Mouse (Mus musculus) adrenal gland, postnatal 4 days (tissue): Measurements from ENCODE around the gene Ago4. TPM values are rescaled to one million over a fixed set of nuclear protein-coding genes. Genes with fewer than 3 reads are reported as not detected.
"Not testable (repeated sequence)": the region's sequence is repeated elsewhere in the genome, so short reads cannot be mapped to it uniquely, and the experiment has no call there.

Experiments used
- DNase-seq, 2 experiments: peaks; one replicate each; pipeline ENCODE4 v3.0.0; 2021 to 2022; ENCODE audit warnings: low spot score in 2 of 2, mixed read lengths in 2 of 2
- long read RNA-seq, 2 experiments: library from polyadenylated mRNA; stranded (forward); transcript quantifications; one replicate each; pipeline ENCODE4 v2.0.0; 2021
- total RNA-seq, 2 experiments: library from RNA; stranded (reverse); gene quantifications; 2 replicates each; pipeline ENCODE4 v1.2.3; 2021

Gene Ago4
- 1 to 10 TPM; 6.6 to 7.4 TPM for total RNA-seq
- long read RNA-seq, experiment 1, partial matches to known transcripts, result 2 of 2 reads
- long read RNA-seq, experiment 1, other reads (novel, unspliced or antisense), result 0 of 2 reads
- long read RNA-seq, experiment 2, full-length matches to known transcripts, result 1 of 8 reads
- long read RNA-seq, experiment 2, partial matches to known transcripts, result 7 of 8 reads
- long read RNA-seq, experiment 2, other reads (novel, unspliced or antisense), result 0 of 8 reads

DNA sequence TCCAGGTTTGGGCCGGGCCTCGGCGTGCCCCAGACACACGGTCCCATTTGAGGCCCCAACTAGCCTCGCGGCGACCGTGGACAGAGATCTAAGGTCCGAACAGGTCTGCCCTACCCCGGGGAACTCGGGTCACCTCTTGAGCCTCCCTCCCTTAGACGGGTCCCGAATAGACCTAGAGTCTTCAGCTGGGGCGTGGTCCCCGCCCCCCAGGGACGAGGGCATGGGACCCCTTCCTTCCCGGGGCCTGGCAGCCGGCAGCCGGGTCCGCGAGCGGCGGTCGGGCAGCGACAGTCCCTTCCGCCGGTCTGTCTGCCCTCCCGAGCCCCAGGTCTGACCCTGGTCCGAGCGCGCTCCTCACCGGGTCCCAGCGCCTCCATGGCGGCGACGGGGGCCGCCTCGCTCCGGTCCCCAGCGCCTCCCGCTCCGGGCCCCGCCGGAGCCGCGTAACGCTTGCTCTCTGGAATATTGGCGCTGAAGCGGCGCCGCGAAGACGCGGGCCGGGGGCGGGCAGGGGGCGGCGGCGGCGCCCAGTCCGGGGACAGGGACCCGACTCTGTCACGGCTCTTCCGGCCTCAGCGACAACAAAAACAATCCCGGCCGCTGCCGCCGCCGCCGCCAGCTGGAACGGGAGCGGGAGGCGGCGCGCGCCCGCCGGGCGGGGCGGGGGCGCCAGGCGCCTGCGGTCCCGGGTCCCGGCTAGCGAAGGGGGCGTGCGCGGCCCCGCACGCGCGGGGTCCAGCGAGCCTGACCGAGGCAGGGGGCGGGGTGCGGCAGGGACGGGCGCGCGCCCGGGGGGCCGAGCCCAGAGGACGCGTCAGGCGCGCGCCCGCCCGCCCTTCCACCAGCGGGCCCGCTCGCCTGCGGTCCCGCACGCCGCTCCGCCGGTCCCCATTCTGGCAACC is at the start of gene Ago4:
TSS of gene Ago4 (minus strand) at position 646 of the 902 bp plus-strand sequence.
- peak; percentile 31 to 40 for DNase-seq

DNA sequence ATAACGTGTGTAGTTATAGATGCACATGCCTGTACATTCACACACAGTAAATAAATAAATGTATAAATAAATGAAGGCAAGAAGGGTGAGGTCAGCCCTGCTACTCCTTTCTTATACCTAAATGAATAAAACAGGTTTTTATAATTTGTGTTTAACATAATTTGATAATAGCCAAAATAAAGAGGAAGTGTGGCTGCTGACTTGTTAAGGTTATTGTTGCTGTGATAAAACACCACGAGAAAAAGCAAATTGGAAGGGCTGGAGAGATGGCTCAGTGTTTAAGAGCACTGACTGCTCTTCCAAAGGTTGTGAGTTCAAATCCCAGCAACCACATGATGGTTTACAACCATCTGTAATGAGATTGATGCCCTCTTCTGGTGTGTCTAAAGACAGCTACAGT is 45.8 kb upstream of the Ago4 start:
- DNase-seq, result no peak

DNA sequence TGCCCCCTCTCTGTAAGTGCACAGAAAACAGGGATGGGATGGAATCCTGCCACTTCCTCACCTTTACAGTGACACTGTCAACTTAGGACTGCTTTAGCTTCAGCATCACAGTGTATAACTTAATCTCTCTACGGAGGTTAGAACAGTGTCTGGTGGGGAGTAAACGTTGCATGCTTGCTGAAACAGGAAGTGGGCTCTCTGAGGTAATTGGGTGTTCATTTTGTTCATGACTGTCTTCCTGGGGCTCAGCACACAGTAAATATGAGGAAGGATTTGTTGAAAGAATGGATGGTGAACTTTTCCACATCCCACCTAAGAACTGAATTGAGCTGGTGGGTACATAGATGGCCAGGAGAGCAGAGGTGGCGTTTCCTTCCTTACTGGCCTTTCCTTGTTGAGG is 44.6 kb upstream of the Ago4 start:
- DNase-seq, result no peak

DNA sequence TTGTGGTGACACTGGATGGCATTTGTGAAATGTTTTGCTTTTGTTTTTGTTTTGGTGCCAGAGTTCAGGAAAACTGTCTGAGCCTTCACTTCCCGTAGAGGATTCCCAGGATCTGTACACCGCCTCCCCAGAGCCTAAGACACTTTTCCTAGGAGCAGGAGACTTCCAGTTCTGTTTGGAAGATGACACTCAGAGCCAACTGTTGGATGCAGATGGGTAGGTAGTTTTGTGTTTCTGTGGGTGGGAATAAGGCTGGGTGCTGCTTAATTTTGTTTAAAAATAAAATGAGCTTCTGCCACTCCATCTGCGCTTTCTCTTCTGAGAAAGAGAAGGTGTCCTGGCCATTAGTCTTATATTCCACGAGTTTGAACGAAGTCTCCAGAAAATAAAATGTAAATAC is 43.0 kb upstream of the Ago4 start:
- no peak for DNase-seq

DNA sequence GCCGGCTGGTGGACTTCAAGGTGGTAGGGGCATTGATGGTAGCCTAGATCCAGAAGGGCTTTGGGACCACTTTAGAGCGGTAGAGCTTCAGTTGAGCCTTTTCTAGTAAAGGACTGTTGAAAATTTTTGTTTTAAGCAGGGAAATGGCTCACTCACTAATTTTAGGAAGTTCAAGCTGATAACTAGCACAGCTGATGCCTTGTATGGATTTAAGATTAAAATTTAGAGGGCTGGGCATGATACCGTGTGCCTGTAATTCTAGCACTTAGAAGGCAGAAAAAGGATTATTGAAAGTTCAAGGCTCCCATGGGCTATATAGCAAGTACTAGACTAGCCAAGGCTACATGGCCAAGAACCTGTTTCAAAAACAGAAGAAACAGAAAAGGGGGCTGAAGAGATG is 36.5 kb upstream of the Ago4 start:
- DNase-seq, result no peak

DNA sequence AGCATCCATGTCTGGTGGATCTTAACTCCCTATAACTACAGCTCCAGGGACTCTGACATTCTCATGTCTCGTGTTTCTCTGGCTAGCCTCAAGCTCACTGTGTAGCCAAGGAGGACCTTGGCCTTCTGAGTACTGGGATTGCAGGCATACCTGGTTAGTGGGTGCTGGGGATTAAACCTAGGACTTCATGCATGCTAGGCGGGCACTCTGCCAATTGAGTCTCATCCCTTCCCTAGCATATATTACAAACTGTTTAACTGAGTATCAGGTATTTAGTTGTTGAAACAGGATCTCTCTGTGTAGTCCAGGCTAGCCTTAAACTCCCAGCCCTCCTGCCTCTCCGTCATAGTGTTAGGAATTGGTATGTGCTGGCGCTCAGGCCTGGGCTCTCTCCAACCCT is 34.0 kb upstream of the Ago4 start:
- no peak for DNase-seq

DNA sequence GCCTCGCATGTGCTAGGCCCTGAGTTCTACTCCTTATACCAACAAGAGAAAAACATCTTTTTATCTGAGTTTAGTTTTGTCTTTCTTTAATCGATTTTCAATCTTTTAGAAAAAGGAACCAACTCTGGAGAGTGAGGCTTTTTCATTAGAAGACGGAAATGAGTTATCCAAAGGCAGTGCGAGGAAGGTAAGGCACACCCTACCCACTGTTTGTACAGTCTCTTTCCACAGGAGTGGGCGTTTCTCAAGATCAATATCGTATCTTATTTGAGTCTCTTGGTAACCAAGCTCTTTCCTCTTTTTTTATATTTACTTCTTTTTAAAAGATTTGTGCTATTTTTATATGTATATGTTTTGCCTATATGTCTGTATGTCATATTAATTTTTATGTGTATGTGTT is 30.5 kb upstream of the Ago4 start:
- DNase-seq, result no peak

DNA sequence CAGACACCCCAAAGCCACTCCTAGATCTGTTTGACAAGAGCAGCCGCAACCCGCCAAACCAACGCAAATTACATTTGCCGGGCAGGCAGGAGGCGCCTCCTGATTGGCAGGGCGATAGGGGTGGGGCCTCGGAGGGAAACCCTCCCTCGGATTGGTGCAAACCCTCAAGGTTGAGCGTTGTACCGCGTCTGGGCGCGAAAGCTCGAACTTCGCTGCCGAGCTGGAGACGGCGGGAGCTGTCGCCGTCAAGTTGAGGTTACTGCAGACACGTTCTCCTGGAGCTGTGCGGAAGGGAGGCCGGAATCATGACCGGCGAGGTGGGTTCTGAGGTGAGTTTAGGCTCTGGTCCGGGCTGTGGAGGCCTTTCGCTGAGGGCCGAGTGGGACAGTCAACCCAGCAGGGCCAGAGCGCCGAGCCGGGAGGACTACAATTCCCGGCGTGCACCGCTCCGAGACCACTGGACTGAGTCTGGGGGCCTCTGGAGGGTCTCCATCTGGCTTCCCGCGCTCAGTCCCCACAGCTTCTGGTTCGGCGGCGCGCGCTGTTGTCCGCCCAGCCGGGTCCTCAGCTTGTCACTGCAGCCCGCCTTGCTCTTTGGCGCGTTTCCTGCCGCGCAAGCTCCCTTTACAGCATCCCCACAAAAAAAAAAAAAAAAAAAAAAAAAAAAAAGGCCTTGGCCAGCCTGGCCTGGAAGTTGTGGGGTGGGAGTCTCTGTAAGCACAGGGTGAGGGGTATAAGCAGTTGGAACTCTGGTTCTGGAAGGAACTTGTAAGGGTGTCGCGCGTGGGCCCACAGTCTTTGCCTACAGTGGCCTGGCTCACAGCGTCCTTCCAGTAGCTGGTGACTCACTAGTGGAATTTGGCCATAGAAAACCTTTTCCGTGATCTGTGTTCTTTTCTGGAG is 23.8 kb upstream of the Ago4 start, which contains the start of gene Clspn:
TSS of gene Clspn (plus strand) at position 127 of the 903 bp plus-strand sequence.
- DNase-seq, result peak; percentile 75 to 78

DNA sequence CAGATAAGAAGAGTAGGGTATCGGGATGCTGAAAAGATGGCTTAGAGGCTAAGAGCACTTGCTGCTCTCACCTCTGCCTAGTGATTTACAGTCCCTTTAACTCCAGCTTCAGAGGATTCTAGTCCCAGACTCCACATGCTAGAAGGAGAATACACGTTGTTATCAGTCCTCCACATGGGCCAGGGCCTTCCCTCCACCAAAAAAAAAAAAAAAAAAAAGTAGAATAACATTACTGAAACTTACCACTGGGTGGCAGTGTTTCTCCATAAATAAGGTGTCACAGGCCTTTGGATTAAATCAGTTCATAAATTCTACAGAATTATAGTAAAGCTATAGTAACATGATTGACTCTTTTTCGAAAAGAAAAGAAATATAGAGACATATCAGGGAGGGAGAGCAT is 21.2 kb upstream of the Ago4 start:
- no peak for DNase-seq

DNA sequence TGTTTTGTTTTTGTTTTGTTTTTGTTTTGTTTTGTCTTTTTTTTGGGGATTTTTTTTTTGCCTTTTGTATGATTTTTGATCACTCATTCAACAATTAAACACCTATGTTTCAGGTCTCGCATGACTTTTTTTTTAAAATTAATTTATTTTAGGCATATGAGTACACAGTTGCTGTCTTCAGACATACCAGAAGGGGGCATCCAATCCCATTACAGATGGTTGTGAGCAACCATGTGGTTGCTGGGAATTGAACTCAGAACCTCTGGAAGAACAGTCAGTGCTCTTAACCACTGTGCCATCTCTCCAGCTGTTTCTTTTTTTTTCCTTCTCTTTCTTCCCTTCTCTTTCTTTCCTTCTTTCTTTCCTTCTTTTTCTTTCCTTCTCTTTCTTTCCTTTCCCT is 20.4 kb upstream of the Ago4 start:
- no peak for DNase-seq

DNA sequence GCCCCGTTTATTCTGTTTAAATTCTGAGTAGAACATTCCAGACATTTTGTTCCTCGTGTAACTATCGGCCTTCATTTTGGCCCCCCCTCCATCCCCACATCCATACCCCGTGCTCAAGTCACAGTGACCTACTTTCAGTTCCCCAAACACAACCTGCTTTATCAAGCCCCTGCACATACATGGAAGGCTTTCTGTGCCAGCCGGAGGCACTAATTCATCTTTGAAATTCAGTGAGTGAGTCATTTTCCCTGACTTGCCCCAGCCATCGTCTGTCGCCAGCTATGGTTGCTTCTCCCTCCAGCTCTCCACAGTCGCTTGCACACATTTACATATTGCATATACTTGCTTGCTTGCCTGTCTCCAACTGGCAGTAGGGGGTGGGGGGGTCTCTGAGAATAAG is 19.8 kb upstream of the Ago4 start:
- DNase-seq, result no peak

DNA sequence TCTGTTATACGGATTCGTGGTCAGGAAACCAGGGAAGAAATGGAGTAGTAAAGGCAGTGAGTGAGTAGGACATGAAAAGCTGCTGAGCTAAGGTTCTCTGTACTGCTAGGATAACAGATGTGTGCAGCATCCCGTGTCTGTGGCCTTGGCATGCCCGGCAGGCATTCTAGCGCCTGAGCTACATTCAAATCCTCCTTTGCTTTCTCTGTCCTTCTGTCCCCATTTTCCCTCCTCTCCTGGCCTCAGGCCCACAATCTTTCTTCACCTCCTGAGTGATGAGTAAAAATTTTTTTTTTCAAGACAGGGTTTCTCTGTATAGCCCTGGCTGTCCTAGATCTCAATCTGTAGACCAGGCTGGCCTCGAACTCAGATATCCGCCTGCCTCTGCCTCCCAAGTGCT is 18.9 kb upstream of the Ago4 start:
- no peak for DNase-seq

DNA sequence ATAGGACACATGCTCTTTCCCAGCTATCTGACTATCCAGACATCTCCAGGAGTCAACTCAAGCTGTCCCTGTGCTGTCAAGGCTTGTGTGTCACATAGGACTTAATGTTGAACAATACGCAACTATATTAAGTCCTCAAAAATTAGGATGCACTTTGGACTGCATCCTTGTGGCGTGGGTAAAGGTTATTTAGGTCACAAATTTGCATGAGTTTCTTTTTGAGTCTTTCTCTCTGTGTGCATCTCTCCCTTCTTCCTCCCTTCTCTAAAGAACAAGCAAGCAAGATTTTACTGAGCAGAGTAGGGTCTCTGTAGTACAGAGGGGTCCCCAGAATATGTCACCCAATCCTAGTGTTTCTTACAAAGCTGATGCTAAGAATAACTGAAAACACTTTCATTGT is 12.9 kb upstream of the Ago4 start:
- no peak for DNase-seq

DNA sequence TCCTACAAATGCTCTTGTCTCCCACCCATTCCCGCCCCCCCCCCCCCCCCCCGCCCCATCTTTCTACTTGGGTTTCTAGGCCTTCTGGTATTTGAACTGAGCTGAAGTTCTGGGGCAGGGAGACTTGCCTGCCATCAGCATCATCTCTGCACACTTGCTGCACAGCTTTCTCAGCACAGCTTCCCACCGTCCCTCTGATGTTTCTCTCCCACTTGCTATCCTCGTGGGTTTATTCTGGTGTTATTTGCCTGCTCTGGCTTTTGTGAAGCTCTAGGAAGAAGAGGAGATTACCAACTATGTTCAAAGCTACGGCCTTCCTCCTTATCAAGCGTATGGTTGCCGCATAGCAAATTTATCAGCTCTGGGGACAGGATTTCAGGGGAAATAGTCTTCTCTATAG is 12.4 kb upstream of the Ago4 start:
- DNase-seq, result no peak

DNA sequence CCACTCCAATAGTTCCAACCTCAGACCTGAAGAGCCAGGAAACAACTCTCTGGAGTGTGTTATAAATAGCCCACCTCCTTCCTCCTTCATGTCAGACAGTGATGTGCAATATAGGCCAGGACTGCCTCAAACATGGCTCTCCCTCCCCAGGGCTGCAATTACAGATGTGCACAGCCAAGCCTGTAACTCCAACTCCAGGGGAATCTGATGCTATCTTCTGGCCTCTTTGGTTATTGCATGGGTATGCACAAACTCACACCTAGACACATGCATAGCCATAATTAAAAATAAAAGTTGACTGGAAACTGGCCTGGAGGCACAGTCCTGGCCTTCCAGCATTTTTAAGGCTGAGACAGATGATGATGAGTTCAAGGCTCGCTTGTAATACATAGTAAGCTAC is 11.7 kb upstream of the Ago4 start:
- DNase-seq, result no peak

DNA sequence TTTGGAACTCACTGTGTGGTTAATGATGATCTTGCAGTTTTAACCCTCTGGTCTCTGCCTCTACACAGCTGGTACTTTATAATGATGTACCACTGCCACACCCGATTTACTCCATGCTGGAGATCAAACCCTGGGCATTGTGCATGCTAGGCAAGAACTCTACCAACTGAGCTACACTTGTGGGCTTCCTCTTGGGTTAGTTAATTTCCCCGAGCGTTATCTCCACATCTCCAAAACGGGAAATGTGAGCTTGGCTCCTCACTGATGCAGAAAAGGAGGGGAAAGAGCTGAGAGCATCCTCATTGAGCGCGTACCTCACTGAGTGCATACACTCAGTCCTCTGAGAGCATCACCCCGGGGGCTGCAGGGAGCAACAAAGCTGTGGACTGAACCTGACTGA is 9.6 kb upstream of the Ago4 start:
- DNase-seq, result no peak

DNA sequence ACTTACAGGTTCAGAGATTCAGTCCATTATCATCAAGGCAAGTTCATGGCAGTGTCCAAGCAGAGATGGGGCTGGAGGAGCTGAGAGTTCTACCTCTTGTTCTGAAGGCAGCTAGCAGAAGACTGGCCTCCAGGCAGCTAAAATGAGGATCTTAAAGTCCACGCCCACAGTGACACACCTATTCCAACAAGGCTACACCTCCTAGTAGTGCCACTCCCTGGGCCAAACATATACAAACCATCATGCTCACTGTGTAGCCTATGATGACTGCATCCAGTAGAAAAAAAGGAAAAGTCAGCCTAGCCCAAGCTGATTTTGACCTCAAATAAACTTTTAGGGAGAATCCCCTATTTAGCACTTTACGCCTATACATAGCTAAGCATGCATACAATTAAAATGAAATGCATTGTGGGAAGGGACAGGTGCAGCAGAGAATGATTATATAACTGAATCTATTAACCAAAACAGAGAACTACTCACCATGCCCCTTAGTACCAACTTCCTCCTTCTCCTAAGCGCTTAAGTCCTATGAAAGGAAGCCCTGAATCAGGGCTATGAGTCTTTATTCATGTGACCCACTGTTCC is 7.3 kb upstream of the Ago4 start:
- no peak for DNase-seq

DNA sequence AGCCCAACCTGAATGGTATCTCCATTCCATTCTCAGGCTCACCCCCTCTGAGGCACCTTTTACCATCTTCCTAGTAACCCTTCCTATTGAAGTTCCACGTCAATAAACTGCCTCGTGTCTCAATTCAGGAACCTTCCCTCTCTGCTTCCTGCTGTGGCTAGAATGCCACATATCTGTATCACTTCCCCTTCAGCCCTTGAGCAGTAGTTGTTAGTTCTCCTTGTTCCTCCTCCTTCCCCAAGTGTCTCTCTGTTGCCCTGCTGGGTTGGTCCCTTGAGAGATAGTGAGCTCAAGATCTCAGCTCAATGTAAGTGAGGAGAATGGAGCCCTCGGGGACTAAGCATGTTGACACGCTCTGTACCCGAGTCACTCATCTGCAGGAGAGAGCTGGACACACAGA is 3.6 kb upstream of the Ago4 start:
- no peak for DNase-seq

DNA sequence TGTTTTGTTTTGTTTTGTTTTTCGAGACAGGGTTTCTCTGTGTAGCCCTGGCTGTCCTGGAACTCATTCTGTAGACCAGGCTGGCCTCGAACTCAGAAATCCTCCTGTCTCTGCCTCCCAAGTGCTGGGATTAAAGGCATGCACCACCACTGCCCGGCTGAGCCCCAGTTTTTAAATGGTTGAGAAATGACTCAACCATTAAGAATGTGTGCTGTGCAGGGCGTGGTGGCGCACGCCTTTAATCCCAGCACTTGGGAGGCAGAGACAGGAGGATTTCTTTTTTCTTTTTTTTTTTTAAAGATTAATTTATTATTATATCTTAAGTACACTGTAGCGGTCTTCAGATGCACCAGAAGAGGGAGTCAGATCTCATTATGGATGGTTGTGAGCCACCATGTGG is 2.4 kb upstream of the Ago4 start:
- DNase-seq, result not testable (repeated sequence)

DNA sequence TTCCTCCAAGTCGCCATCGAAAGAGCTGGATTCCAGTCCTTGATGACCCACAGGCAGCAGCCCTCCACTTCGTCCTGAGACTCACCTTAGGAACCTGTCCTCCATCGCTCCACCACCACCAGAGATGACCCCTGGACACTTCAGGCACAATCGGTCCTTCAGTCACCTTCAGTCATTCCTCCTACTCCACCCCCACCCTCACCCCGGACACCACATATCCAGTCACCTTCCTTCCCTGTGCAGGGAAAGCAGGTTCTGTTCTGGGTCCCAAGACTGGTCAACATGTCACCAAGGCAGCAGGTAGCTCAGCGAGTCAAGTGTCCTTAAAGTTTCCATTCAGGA is 428 bp upstream of the Ago4 start:
- no peak for DNase-seq

DNA sequence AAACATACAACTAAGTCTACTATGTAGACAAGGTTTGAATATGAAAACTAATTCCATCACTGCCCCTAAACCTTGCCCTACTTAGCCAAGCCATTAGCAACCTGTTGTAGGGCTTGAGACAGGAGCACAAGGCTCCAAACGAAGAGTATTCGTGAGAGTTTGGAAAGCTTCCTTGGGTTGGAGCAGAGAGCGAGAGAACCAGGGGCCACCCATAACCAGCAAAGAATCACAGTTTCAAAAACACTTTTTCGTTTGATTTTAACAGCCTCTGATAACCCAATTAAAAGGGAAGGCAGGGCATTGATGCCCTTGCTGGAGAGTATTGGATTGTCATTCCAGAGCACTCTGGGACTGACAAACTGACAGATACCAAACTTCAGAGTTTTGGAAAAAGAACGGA is 980 bp downstream of the Ago4 start:
- DNase-seq, result no peak
